Mouse (Mus musculus): ENCODE results near the gene Got2. TPM values are rescaled to one million over a fixed set of nuclear protein-coding genes. Genes with fewer than 3 reads are reported as not detected.
A peak's percentile ranks its signal among the peaks of the same experiment; 100 is the strongest.

Got2 gene
- 322 and 326 TPM in 2 replicates for polyA plus RNA-seq (2015; fragmentation: Nextera tagmentation; extraction: Ambion mirVana)

DNA sequence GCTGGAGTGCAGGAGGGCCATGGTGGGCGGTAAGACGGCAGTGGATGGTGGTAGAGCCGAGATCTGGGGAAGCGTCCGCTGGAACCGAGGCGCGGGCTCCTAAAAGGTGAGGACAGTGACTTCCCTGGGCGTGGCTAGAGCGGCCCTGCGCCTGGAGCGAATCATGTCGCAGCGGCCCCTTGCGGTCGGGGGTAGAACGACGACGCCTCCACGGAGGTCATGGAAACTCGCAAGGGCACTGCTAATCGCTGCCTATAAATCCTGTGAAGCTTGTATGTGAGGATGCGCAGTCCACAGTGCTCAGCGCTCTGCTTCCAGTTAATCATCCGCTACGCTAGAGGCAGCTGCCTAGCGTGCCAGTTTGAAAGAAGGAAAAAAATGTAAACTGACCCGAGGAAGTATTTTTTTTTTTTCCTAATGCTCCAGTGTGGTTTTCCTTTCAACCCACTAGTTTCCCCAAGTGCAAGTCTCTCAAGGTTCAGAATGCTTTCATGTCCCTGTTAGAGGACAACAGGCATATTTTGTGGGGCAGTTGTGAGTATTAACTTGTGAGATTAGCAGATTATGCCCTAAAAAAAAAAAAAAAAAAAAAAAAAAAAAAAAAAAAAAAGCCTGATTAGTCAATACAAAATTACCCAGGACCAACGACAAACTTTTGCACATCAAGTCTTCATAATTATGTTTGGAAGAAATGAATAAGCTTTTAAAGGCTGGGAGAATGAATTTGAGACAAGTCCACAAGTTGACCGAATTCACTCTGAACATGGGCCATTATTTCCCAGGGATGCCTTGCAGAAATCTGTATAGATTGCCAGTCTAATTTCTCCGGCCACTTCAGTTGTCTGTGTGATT, at the start of gene Got2:
Gene Got2 (minus strand): TSS at position 263 of the 852 bp plus-strand sequence.
- peak within 1 kb of the TSS; percentile 76 for H3K4me2 ChIP-seq
- H3K27ac ChIP-seq (replicated peaks) = peak within 1 kb of the TSS; percentile 88
- 8% methylated on average over 31 of the region's 31 CpGs for WGBS
- H3K4me3 ChIP-seq = peak within 1 kb of the TSS; percentile 91
- H3K9ac ChIP-seq = peak within 1 kb of the TSS; percentile 91
- H3K9me3 ChIP-seq = no peaks in the 10 kb centered on the region
- H3K4me1 ChIP-seq = peaks cover 34% of the 10 kb centered on the region
- H3K36me3 ChIP-seq = no peaks in the 10 kb centered on the region
- peak; percentile 82 for ATAC-seq (ENCODE audit: extremely low read depth, insufficient number of reproducible peaks, low FRiP score, low TSS enrichment)
- H3K27me3 ChIP-seq (replicated peaks) = no peaks in the 10 kb centered on the region

DNA sequence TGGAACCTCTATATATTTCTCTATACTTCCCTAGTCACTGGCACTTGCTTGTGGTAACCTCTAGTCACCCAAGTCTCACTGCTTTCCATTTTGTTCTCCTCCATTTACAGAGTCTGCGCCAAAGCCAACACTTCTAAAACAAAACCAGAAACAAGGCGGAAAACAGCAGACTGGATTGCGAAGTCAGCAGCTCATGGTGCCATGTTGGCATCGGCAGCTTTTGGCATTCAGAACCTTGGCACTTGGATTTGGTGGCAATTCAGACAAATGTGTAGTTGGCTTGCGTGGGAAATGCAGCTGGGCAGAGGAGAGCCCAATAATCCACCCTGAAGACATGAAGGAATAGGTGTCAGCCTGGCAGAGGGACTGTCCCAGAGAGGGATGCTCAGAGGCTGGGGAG, 44.5 kb upstream of the Got2 start:
- no peak for ATAC-seq (ENCODE audit: extremely low read depth, insufficient number of reproducible peaks, low FRiP score, low TSS enrichment)
- H3K27ac ChIP-seq (replicated peaks) = no peak overlapping the region
- 86% methylated on average over 5 of the region's 5 CpGs for WGBS
- no peaks in the 10 kb centered on the region for H3K9me3 ChIP-seq
- H3K4me3 ChIP-seq = no peak overlapping the region
- H3K27me3 ChIP-seq (replicated peaks) = no peaks in the 10 kb centered on the region
- no peak overlapping the region for H3K4me2 ChIP-seq
- no peaks in the 10 kb centered on the region for H3K36me3 ChIP-seq
- peaks cover 5% of the 10 kb centered on the region; the same call in 1 of the 2 replicates for H3K4me1 ChIP-seq
- H3K9ac ChIP-seq = no peak overlapping the region

DNA sequence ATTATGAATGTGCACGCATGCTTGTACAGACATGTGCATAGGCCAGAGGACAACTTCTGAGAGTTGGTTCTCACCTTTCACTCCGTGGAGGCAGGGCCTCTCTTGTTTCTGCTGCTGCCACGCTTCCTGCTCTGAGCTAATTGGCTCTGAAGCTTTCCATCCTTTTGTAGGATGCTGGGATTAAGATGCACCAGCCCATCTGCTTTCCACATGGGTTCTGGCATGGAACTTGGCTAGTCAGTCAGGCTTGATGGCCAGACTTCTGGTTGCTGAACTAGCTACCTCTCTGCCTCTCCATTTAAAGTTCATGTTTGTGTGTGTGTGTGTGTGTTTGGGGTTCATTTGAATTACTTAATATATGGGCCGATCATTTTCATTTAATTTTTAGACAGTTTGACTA, 41.5 kb upstream of the Got2 start:
- no peak overlapping the region for H3K27ac ChIP-seq (replicated peaks)
- no peak overlapping the region for H3K9ac ChIP-seq
- H3K4me1 ChIP-seq = peaks cover 5% of the 10 kb centered on the region; the same call in 1 of the 2 replicates
- no peak overlapping the region for H3K4me2 ChIP-seq
- no peaks in the 10 kb centered on the region for H3K9me3 ChIP-seq
- no peak overlapping the region for H3K4me3 ChIP-seq
- 63% methylated on average over 4 of the region's 4 CpGs for WGBS
- H3K36me3 ChIP-seq = no peaks in the 10 kb centered on the region
- no peaks in the 10 kb centered on the region for H3K27me3 ChIP-seq (replicated peaks)
- no peak for ATAC-seq (ENCODE audit: extremely low read depth, insufficient number of reproducible peaks, low FRiP score, low TSS enrichment)

DNA sequence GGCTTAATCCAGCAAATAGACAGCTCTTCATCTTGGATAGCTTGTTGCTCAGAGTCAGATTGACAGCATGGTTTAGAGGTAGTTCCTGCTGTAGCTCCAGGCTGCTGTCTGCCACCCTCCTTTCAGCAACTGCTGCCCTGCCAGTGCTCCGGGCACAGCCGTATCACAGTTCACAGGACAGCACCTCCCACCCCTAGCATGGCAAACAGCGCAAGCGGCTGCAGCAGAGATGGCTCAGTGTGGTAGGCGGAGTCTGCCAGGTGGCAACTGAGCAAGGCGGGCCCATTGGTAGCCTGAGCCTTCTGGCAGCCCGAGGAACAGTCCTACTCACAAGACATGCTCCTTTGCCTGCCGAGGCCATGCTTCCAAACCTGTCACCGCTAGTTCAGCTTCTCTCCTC, 27.8 kb upstream of the Got2 start:
- no peaks in the 10 kb centered on the region for H3K9me3 ChIP-seq
- H3K4me3 ChIP-seq = peak overlapping the region; percentile 50
- 0 out of 2 replicates have a peak, but pooled peaks have one; percentile 31 for ATAC-seq (ENCODE audit: extremely low read depth, insufficient number of reproducible peaks, low FRiP score, low TSS enrichment)
- peaks cover 3% of the 10 kb centered on the region; the same call in 1 of the 2 replicates for H3K27me3 ChIP-seq (replicated peaks)
- H3K27ac ChIP-seq (replicated peaks) = no peak overlapping the region
- peak overlapping the region; percentile 76 for H3K9ac ChIP-seq
- H3K4me2 ChIP-seq = peak overlapping the region; percentile 76
- H3K4me1 ChIP-seq = peaks cover 11% of the 10 kb centered on the region
- no peaks in the 10 kb centered on the region for H3K36me3 ChIP-seq
- 5% methylated on average over 9 of the region's 9 CpGs for WGBS

DNA sequence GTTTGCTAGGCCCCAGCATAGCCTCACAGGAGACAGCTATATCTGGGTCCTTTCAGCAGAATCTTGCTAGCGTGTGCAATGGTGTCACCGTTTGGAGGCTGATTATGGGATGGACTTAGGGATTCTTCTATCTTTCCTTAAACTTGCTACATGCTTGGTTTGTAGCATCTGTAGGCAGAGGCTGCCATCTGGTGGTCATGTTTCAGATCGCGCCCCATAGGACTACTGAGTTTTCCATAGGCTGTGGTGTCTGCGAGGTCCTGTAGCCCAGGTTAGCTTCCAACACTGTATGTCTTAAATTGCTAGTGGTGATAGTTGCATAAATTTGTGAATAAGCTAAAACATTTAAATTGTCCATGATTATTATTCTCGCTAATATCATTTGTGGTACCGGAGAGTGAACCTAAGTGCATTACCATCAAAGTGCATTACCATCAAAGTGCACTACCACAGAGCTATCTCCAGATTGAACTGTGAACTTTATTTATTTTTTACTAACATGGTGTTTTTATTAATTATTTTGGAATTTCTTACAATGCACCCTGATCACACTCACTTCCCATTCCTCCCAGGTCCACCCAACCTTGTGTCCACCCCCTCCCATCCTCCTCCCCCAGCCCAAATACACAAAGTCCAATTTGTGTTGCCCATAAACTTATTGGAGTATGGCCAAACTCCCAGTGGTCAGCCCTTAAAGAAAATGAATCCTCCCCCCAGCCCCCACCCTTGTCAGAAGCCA, 26.7 kb upstream of the Got2 start:
- Histone ChIP-seq H3K36me3 (no peaks in the 10 kb centered on the region), H3K4me3 (no peak overlapping the region), H3K9ac (no peak overlapping the region), H3K27ac (replicated peaks) (no peak overlapping the region), H3K4me2 (peak overlapping the region; percentile 76), H3K4me1 (peaks cover 11% of the 10 kb centered on the region), H3K27me3 (replicated peaks) (peaks cover 3% of the 10 kb centered on the region; the same call in 1 of the 2 replicates), H3K9me3 (no peaks in the 10 kb centered on the region)
- ATAC-seq (ENCODE audit: extremely low read depth, insufficient number of reproducible peaks, low FRiP score, low TSS enrichment) = no peak
- 5% methylated on average over 7 of the region's 7 CpGs for WGBS

DNA sequence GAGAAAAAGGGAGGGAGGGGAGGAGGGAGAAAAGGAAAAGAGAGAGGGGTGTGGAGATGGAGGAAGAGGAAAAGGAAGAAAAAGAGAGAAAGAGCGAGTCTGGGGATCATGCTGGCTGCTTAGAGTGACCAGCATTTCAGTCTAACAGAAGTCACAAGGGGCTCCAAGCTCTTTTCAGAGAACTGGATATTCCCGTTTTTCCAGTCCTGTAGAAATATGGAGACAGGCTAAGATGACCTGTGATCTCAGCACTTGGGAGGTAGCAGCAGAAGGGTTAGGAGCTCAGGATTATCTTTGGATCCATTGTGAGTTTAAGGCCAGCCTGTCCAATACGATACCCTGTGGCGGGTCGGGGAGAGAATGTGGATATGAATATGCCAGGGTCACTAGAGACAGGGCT, 22.9 kb upstream of the Got2 start:
- no peak for ATAC-seq (ENCODE audit: extremely low read depth, insufficient number of reproducible peaks, low FRiP score, low TSS enrichment)
- 77% methylated on average over 5 of the region's 5 CpGs for WGBS
- Histone ChIP-seq H3K9ac (no peak overlapping the region), H3K4me3 (no peak overlapping the region), H3K36me3 (no peaks in the 10 kb centered on the region), H3K9me3 (no peaks in the 10 kb centered on the region), H3K4me1 (peaks cover 8% of the 10 kb centered on the region), H3K27me3 (replicated peaks) (peaks cover 2% of the 10 kb centered on the region; the same call in 1 of the 2 replicates), H3K4me2 (no peak overlapping the region), H3K27ac (replicated peaks) (no peak overlapping the region)

DNA sequence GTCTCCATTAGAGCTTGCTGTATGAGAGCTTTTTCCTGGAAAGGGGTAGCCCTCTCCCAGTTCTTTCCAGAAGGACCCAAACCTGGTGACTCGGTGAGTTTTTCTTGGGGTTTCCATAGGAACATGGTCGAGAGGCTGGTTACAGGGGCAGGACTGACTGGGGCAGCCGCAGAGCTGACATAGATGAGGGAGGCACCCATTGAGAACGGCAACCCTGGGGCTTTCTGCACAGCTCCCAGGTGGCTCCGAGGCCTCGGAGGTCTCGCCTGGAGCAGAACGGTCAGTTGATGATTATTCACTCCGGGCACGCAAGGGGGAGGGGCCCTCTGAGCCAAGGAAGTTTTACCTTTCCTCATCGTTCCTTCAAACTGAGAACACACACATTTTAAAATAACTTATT, 19.5 kb upstream of the Got2 start:
- no peak for ATAC-seq (ENCODE audit: extremely low read depth, insufficient number of reproducible peaks, low FRiP score, low TSS enrichment)
- 78% methylated on average over 11 of the region's 11 CpGs for WGBS

DNA sequence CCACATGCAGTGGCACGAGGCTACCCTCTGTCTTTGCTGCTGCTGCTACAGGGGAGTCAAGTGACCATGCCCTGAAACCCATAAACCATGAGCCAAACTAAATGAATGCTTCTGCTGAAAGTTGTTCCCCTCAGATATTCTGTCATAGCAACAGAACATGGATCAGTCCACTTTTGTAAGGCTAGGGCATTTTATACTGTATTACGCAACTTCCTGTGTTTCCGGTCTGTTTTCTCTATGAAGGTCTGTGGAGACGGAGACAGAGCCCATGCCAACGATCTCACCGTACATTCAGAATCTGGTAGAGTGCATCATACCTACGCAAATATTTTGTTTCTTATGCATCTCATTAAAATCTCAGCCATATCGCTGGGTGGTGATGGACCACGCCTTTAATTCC, 18.4 kb upstream of the Got2 start:
- no peaks in the 10 kb centered on the region; the same call in 1 of the 2 replicates for H3K27me3 ChIP-seq (replicated peaks)
- no peaks in the 10 kb centered on the region for H3K4me1 ChIP-seq
- H3K27ac ChIP-seq (replicated peaks) = no peak overlapping the region
- H3K9me3 ChIP-seq = no peaks in the 10 kb centered on the region
- no peak overlapping the region for H3K4me2 ChIP-seq
- H3K9ac ChIP-seq = no peak overlapping the region
- no peak overlapping the region for H3K4me3 ChIP-seq
- H3K36me3 ChIP-seq = no peaks in the 10 kb centered on the region
- no peak for ATAC-seq (ENCODE audit: extremely low read depth, insufficient number of reproducible peaks, low FRiP score, low TSS enrichment)
- WGBS = 81% methylated on average over 9 of the region's 9 CpGs

More for the DNA sequence above, 19.5 kb upstream of the Got2 start:
- no peak overlapping the region for H3K4me3 ChIP-seq
- no peak overlapping the region for H3K9ac ChIP-seq
- H3K9me3 ChIP-seq = no peaks in the 10 kb centered on the region
- no peaks in the 10 kb centered on the region; the same call in 1 of the 2 replicates for H3K27me3 ChIP-seq (replicated peaks)
- H3K4me1 ChIP-seq = no peaks in the 10 kb centered on the region
- H3K27ac ChIP-seq (replicated peaks) = no peak overlapping the region
- H3K36me3 ChIP-seq = no peaks in the 10 kb centered on the region
- no peak overlapping the region for H3K4me2 ChIP-seq

DNA sequence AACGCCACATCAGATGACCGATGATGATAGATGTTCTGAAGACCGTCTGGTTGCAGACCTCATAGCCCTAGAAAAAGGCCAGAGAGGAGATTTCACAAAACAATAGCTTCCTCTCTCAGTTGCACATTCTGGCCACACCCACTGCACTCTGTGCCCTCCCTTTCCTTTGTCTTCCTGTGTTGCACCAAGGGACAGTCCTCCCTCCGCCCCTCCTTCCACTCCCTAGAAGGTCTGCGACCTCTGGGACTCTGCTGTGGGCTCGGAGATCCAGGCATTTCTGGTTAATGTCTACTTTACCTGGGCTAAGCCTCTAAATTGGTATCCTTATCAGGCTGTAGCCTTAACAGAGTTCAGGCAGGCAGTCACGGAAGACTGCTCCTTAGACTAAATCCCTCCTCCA, 13.5 kb upstream of the Got2 start:
- no peak for ATAC-seq (ENCODE audit: extremely low read depth, insufficient number of reproducible peaks, low FRiP score, low TSS enrichment)
- no peaks in the 10 kb centered on the region for H3K4me1 ChIP-seq
- 33% methylated on average over 7 of the region's 7 CpGs for WGBS
- no peaks in the 10 kb centered on the region for H3K27me3 ChIP-seq (replicated peaks)
- no peak overlapping the region for H3K4me2 ChIP-seq
- H3K9me3 ChIP-seq = no peaks in the 10 kb centered on the region
- H3K4me3 ChIP-seq = no peak overlapping the region
- no peak overlapping the region for H3K9ac ChIP-seq
- H3K36me3 ChIP-seq = no peaks in the 10 kb centered on the region
- no peak overlapping the region for H3K27ac ChIP-seq (replicated peaks)

DNA sequence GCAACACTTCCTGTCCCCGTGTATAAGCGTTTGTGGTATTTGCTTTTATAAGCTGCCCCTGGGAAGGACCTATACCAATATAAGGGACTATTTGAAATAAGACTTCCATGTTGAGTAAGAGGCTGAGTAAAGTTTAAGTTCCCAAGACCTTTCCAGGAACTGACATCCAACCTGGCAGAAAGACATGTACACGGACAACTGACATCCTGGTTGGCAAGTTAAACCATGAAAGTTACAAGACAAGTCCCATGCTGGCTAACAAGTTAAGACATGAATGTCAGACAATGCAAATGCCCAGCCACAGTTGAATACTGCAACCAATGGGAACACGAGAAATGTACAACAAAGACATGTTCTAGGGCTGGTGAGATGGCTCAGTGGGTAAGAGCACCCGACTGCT, 5.4 kb upstream of the Got2 start:
- H3K27me3 ChIP-seq (replicated peaks) = no peaks in the 10 kb centered on the region
- ATAC-seq (ENCODE audit: extremely low read depth, insufficient number of reproducible peaks, low FRiP score, low TSS enrichment) = no peak
- no peaks in the 10 kb centered on the region for H3K9me3 ChIP-seq
- H3K36me3 ChIP-seq = no peaks in the 10 kb centered on the region
- no peak overlapping the region for H3K4me2 ChIP-seq
- no peak overlapping the region for H3K27ac ChIP-seq (replicated peaks)
- no peaks in the 10 kb centered on the region for H3K4me1 ChIP-seq
- no peak overlapping the region for H3K9ac ChIP-seq
- WGBS = 75% methylated on average over 5 of the region's 5 CpGs
- H3K4me3 ChIP-seq = no peak overlapping the region

DNA sequence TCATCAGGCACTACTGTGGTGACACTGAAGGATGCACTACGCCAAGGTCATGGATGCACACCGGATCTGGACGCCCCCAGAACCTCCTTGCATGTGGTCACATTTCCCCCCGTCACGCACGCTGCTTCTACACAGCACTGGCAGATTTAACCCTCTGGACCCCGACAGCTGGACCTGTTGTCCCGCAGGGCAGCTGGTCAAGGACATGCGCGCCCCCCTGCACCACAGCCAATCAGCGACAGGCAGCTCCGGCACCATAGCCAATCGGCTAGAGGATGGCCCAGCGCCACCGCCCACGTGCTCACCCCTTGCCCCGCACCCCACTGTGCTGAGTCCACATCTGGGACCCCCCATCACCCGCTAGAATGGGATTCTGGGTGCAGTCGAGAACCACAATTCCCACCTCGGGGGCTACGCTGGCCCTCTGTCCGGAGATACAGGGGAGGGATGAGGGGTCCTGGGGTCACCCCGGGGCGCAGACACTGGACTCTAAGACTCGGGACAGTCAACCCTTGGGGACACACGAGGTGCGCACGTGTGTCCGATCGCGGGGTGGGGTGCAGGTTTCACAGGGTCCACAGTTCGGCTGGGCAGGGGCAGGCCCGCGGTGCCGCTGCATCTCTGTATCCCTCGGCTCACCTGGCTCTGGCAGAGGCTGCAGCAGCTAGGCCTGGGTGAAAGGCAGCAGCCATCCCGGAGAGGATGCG, 616 bp downstream of the Got2 start:
- Histone ChIP-seq H3K36me3 (no peaks in the 10 kb centered on the region), H3K27me3 (replicated peaks) (no peaks in the 10 kb centered on the region), H3K4me1 (peaks cover 34% of the 10 kb centered on the region), H3K27ac (replicated peaks) (peak overlapping the region; percentile 88), H3K9me3 (no peaks in the 10 kb centered on the region), H3K4me2 (peak overlapping the region; percentile 76), H3K4me3 (peak overlapping the region; percentile 91), H3K9ac (peak overlapping the region; percentile 91)
- WGBS = under 1% methylated on average over 38 of the region's 38 CpGs
- ATAC-seq (ENCODE audit: extremely low read depth, insufficient number of reproducible peaks, low FRiP score, low TSS enrichment) = peak; percentile 86
